Mouse (Mus musculus): ENCODE data around the gene Zcchc13. TPM values are rescaled to one million over a fixed set of nuclear protein-coding genes. Genes with fewer than 3 reads are reported as not detected.
A peak's percentile ranks its signal among the peaks of the same experiment; 100 is the strongest.

The Zcchc13 gene
- polyA plus RNA-seq, 1 experiment from 2014 or later = not detected

GRCm38 (mm10) chrX:103670245-103670644 lies 39.9 kb downstream of the Zcchc13 start:
- Histone ChIP-seq H3K27me3 (ENCODE audit: insufficient read depth, low read length) (no peaks in the 10 kb centered on the region), H3K4me3 (ENCODE audit: low read depth, low read length) (no peak overlapping the region), H3K9ac (replicated peaks) (no peak overlapping the region), H3K27ac (ENCODE audit: low read depth) (no peak overlapping the region), H3K9me3 (ENCODE audit: low read length) (no peaks in the 10 kb centered on the region), H3K4me1 (ENCODE audit: insufficient read depth) (no peaks in the 10 kb centered on the region), H3K36me3 (replicated peaks; ENCODE audit: insufficient read depth, low read length) (no peaks in the 10 kb centered on the region), H3K4me2 (ENCODE audit: low read depth, low read length) (no peak overlapping the region)
- DNase-seq (no peak), ATAC-seq (no peak)
- TF ChIP-seq EP300 (IDR thresholded peaks at IDR 0.05; ENCODE audit: low read depth) = no peak
- no peak for TF ChIP-seq CTCF (IDR thresholded peaks at IDR 0.05; ENCODE audit: low read depth)

- H3K9ac ChIP-seq (replicated peaks) = no peak overlapping the region
- WGBS (ENCODE audit: insufficient replicate concordance) = 60% methylated on average over 3 of the region's 3 CpGs
- no peaks in the 10 kb centered on the region for H3K27me3 ChIP-seq (ENCODE audit: insufficient read depth, low read length)
- H3K27ac ChIP-seq (ENCODE audit: low read depth) = no peak overlapping the region
- H3K9me3 ChIP-seq (ENCODE audit: low read length) = no peaks in the 10 kb centered on the region
- no peaks in the 10 kb centered on the region for H3K4me1 ChIP-seq (ENCODE audit: insufficient read depth)
- ATAC-seq = no peak
- H3K36me3 ChIP-seq (replicated peaks; ENCODE audit: insufficient read depth, low read length) = no peaks in the 10 kb centered on the region
- H3K4me2 ChIP-seq (ENCODE audit: low read depth, low read length) = no peak overlapping the region
- no peak for DNase-seq
- H3K4me3 ChIP-seq (ENCODE audit: low read depth, low read length) = no peak overlapping the region
- TF ChIP-seq EP300 (IDR thresholded peaks at IDR 0.05; ENCODE audit: low read depth) (no peak), CTCF (IDR thresholded peaks at IDR 0.05; ENCODE audit: low read depth) (no peak)
Observed at GRCm38 (mm10) chrX:103673761-103674160, 43.4 kb downstream of the Zcchc13 start.

- Histone ChIP-seq H3K36me3 (replicated peaks; ENCODE audit: insufficient read depth, low read length) (no peaks in the 10 kb centered on the region), H3K9me3 (ENCODE audit: low read length) (no peaks in the 10 kb centered on the region), H3K27me3 (ENCODE audit: insufficient read depth, low read length) (no peaks in the 10 kb centered on the region), H3K4me3 (ENCODE audit: low read depth, low read length) (no peak overlapping the region), H3K4me1 (ENCODE audit: insufficient read depth) (no peaks in the 10 kb centered on the region), H3K4me2 (ENCODE audit: low read depth, low read length) (no peak overlapping the region), H3K27ac (ENCODE audit: low read depth) (no peak overlapping the region), H3K9ac (replicated peaks) (no peak overlapping the region)
- TF ChIP-seq EP300 (IDR thresholded peaks at IDR 0.05; ENCODE audit: low read depth) (no peak), CTCF (IDR thresholded peaks at IDR 0.05; ENCODE audit: low read depth) (peak; percentile 51)
- ATAC-seq = no peak
- WGBS (ENCODE audit: insufficient replicate concordance) = 32% methylated on average over 2 of the region's 2 CpGs
- DNase-seq = no peak
Observed at GRCm38 (mm10) chrX:103674674-103675073, 44.3 kb downstream of the Zcchc13 start.

Other genes with a start within 250 kb of the Zcchc13 start
- gene Tsx, start 216.1 kb upstream of the Zcchc13 start, polyA plus RNA-seq (2015; fragmentation: Nextera tagmentation; extraction: Ambion mirVana) = not detected in 2 replicates
- not detected in 2 replicates for gene Gm26992, start 208.6 kb upstream of the Zcchc13 start, polyA plus RNA-seq (2015; fragmentation: Nextera tagmentation; extraction: Ambion mirVana)
- 22.3 and 22.6 TPM in 2 replicates for gene Slc16a2, start 191.4 kb downstream of the Zcchc13 start, polyA plus RNA-seq (2015; fragmentation: Nextera tagmentation; extraction: Ambion mirVana)